Mouse (Mus musculus) lung, embryonic 14.5 days (tissue): ENCODE measurements around the gene Setd3. TPM values are rescaled to one million over a fixed set of nuclear protein-coding genes. Genes with fewer than 3 reads are reported as not detected.

ENCODE experiments used
- ATAC-seq: fragments of 200-750 bp; cut with Nextera tagmentation; 2 replicates; pipeline ENCODE4 v1.8.0; 2017; ENCODE audit warnings: mild to moderate bottlenecking, moderate TSS enrichment, moderate library complexity; ENCODE audit not compliant: insufficient read depth
- DNase-seq: peaks from one replicate; pipeline ENCODE4 v3.0.0-alpha.2; 2015
- H3K27ac ChIP-seq: fragments of 300-500 bp; sonication (generic); 2 replicates; pipeline ENCODE4 v1.5.1; 2014; ENCODE audit warnings: low read depth, mild to moderate bottlenecking, moderate library complexity
- H3K27me3 ChIP-seq: fragments of 300-500 bp; sonication (generic); 2 replicates; pipeline ENCODE4 v1.6.1; 2014; ENCODE audit warnings: low read length, control low read depth; ENCODE audit not compliant: insufficient read depth
- H3K36me3 ChIP-seq: fragments of 300-500 bp; sonication (generic); 2 replicates; pipeline ENCODE4 v1.6.1; 2014; ENCODE audit warnings: control low read depth; ENCODE audit not compliant: insufficient read depth
- H3K4me1 ChIP-seq: fragments of 300-500 bp; sonication (generic); 2 replicates; pipeline ENCODE4 v1.6.1; 2014; ENCODE audit warnings: antibody characterized with exemption, control low read depth; ENCODE audit not compliant: insufficient read depth
- H3K4me2 ChIP-seq: fragments of 300-500 bp; sonication (generic); 2 replicates; pipeline ENCODE4 v1.6.1; 2014; ENCODE audit warnings: mild to moderate bottlenecking
- H3K4me3 ChIP-seq: fragments of 300-500 bp; sonication (generic); 2 replicates; pipeline ENCODE4 v1.5.1; 2014; ENCODE audit warnings: low read depth, low read length
- H3K9ac ChIP-seq: fragments of 300-500 bp; sonication (generic); 2 replicates; pipeline ENCODE4 v1.6.1; 2014
- H3K9me3 ChIP-seq: fragments of 300-500 bp; sonication (generic); 2 replicates; pipeline ENCODE4 v1.6.1; 2016; ENCODE audit warnings: low read depth, low read length, control low read depth
- CTCF ChIP-seq: IDR thresholded peaks from 2 replicates; pipeline ENCODE4 v1.5.1; 2016; ENCODE audit warnings: antibody characterized with exemption, low read depth
- WGBS: fragments of 180-500 bp; shearing (Covaris S2); extraction: QIAGEN DNeasy Blood & Tissue Kit; methylation state at CpG from one replicate; pipeline ENCODE4 v1.1.7; 2014; 5-methylcytosine and 5-hydroxymethylcytosine counted together
- polyA plus RNA-seq: library from polyadenylated mRNA; unstranded; fragments of >200 nt; fragmentation: Nextera tagmentation; extraction: Ambion mirVana; gene quantifications from 2 replicates; pipeline ENCODE4 v1.2.1, GENCODE M21; 2014

Setd3 gene
- 68.8 and 69.6 TPM in 2 replicates for polyA plus RNA-seq

- H3K27me3 ChIP-seq: no peaks in the 10 kb centered on the region
- no peak for DNase-seq
- H3K4me2 ChIP-seq: peak within 1 kb of the TSS; percentile 90
- H3K27ac ChIP-seq: peak within 1 kb of the TSS; percentile 93
- H3K9me3 ChIP-seq: no peaks in the 10 kb centered on the region
- no peak for ATAC-seq
- peak within 1 kb of the TSS; percentile 94 for H3K9ac ChIP-seq
- TF ChIP-seq CTCF: no peak
- peak within 1 kb of the TSS; percentile 99 for H3K4me3 ChIP-seq
- H3K4me1 ChIP-seq: peaks cover 12% of the 10 kb centered on the region
- WGBS: 0% methylated on average over 9 of the region's 9 CpGs
- H3K36me3 ChIP-seq: peaks cover 18% of the 10 kb centered on the region
Observed at GRCm38 (mm10) chr12:108179246-108179320, at the start of gene Setd3. Gene Setd3 (minus strand): TSS chr12:108179314.

- TF ChIP-seq CTCF: no peak
- no peak overlapping the region for H3K27ac ChIP-seq
- DNase-seq: no peak
- H3K4me2 ChIP-seq: no peak overlapping the region
- no peaks in the 10 kb centered on the region for H3K36me3 ChIP-seq
- no peak overlapping the region for H3K4me3 ChIP-seq
- ATAC-seq: no peak
- H3K9ac ChIP-seq: no peak overlapping the region
- no peaks in the 10 kb centered on the region for H3K9me3 ChIP-seq
- H3K4me1 ChIP-seq: peaks cover 6% of the 10 kb centered on the region
- WGBS: 77% methylated on average over 16 of the region's 16 CpGs
- H3K27me3 ChIP-seq: no peaks in the 10 kb centered on the region
Observed at GRCm38 (mm10) chr12:108227527-108227926, 48.4 kb upstream of the Setd3 start.

- no peak overlapping the region for H3K9ac ChIP-seq
- no peaks in the 10 kb centered on the region for H3K9me3 ChIP-seq
- WGBS: 78% methylated on average over 12 of the region's 12 CpGs
- no peak for TF ChIP-seq CTCF
- no peak for ATAC-seq
- no peak overlapping the region for H3K4me3 ChIP-seq
- no peak overlapping the region for H3K4me2 ChIP-seq
- H3K27me3 ChIP-seq: no peaks in the 10 kb centered on the region
- DNase-seq: no peak
- H3K36me3 ChIP-seq: no peaks in the 10 kb centered on the region
- no peak overlapping the region for H3K27ac ChIP-seq
- H3K4me1 ChIP-seq: peaks cover 6% of the 10 kb centered on the region
Observed at GRCm38 (mm10) chr12:108226941-108227340, 47.8 kb upstream of the Setd3 start.

- Histone ChIP-seq H3K27me3 (no peaks in the 10 kb centered on the region), H3K4me1 (peaks cover 6% of the 10 kb centered on the region), H3K36me3 (no peaks in the 10 kb centered on the region), H3K9ac (no peak overlapping the region), H3K9me3 (no peaks in the 10 kb centered on the region), H3K27ac (no peak overlapping the region), H3K4me3 (no peak overlapping the region), H3K4me2 (no peak overlapping the region)
- DNase-seq (no peak), ATAC-seq (no peak)
- 78% methylated on average over 13 of the region's 13 CpGs for WGBS
- TF ChIP-seq CTCF: no peak
Observed at GRCm38 (mm10) chr12:108226216-108226615, 47.1 kb upstream of the Setd3 start.

GRCm38 (mm10) chr12:108225781-108226180 is 46.7 kb upstream of the Setd3 start:
- 67% methylated on average over 7 of the region's 7 CpGs for WGBS
- no peak overlapping the region for H3K9ac ChIP-seq
- no peak for ATAC-seq

GRCm38 (mm10) chr12:108223357-108223756 is 44.2 kb upstream of the Setd3 start:
- DNase-seq (no peak), ATAC-seq (no peak)
- WGBS: 47% methylated on average over 6 of the region's 8 CpGs
- Histone ChIP-seq H3K9ac (no peak overlapping the region), H3K4me1 (peaks cover 12% of the 10 kb centered on the region), H3K4me3 (no peak overlapping the region), H3K27me3 (no peaks in the 10 kb centered on the region), H3K36me3 (no peaks in the 10 kb centered on the region), H3K9me3 (no peaks in the 10 kb centered on the region), H3K27ac (no peak overlapping the region), H3K4me2 (no peak overlapping the region)
- no peak for TF ChIP-seq CTCF

More at GRCm38 (mm10) chr12:108225781-108226180, 46.7 kb upstream of the Setd3 start:
- Histone ChIP-seq H3K4me2 (no peak overlapping the region), H3K36me3 (no peaks in the 10 kb centered on the region), H3K27ac (no peak overlapping the region), H3K4me3 (no peak overlapping the region), H3K4me1 (peaks cover 6% of the 10 kb centered on the region), H3K27me3 (no peaks in the 10 kb centered on the region), H3K9me3 (no peaks in the 10 kb centered on the region)
- TF ChIP-seq CTCF: no peak
- peak; percentile 59 for DNase-seq

- DNase-seq: no peak
- Histone ChIP-seq H3K4me1 (peaks cover 12% of the 10 kb centered on the region), H3K9ac (no peak overlapping the region), H3K27ac (no peak overlapping the region), H3K4me3 (no peak overlapping the region), H3K27me3 (no peaks in the 10 kb centered on the region), H3K4me2 (no peak overlapping the region), H3K9me3 (no peaks in the 10 kb centered on the region), H3K36me3 (no peaks in the 10 kb centered on the region)
- no peak for ATAC-seq
- no peak for TF ChIP-seq CTCF
- WGBS: 87% methylated on average over 7 of the region's 7 CpGs
Observed at GRCm38 (mm10) chr12:108221712-108222111, 42.6 kb upstream of the Setd3 start.

- ATAC-seq: peak; percentile 23; the same call in 1 of the 2 replicates
- peak; percentile 77 for DNase-seq
- 41% methylated on average over 10 of the region's 10 CpGs for WGBS
- peak; percentile 76 for TF ChIP-seq CTCF
- peaks cover 12% of the 10 kb centered on the region for H3K4me1 ChIP-seq
- H3K4me3 ChIP-seq: no peak overlapping the region
- no peaks in the 10 kb centered on the region for H3K9me3 ChIP-seq
- H3K36me3 ChIP-seq: no peaks in the 10 kb centered on the region
- H3K4me2 ChIP-seq: no peak overlapping the region
- no peak overlapping the region for H3K27ac ChIP-seq
- no peaks in the 10 kb centered on the region for H3K27me3 ChIP-seq
- H3K9ac ChIP-seq: no peak overlapping the region
Observed at GRCm38 (mm10) chr12:108221206-108221605, 42.1 kb upstream of the Setd3 start.
